Mouse (Mus musculus) intestine, postnatal 0 days (tissue): ENCODE results near the gene Gm11555. TPM values are rescaled to one million over a fixed set of nuclear protein-coding genes. Genes with fewer than 3 reads are reported as not detected.
"Not testable (repeated sequence)": the region's sequence is repeated elsewhere in the genome, so short reads cannot be mapped to it uniquely, and the experiment has no call there.

Experiments
- ATAC-seq: fragments of 200-750 bp; cut with Nextera tagmentation; 2 replicates; pipeline ENCODE4 v1.8.0; 2017; ENCODE audit warnings: mild to moderate bottlenecking, moderate TSS enrichment, moderate library complexity
- H3K27ac ChIP-seq: fragments of 300-500 bp; sonication (generic); 2 replicates; pipeline ENCODE4 v1.5.1; 2014; ENCODE audit warnings: mild to moderate bottlenecking, low read depth, low read length, moderate library complexity
- H3K27me3 ChIP-seq: fragments of 300-500 bp; sonication (generic); replicated peaks from 2 replicates; pipeline ENCODE4 v1.6.1; 2014; ENCODE audit warnings: low read length, mixed read lengths; ENCODE audit not compliant: control insufficient read depth, insufficient read depth
- H3K36me3 ChIP-seq: fragments of 300-500 bp; sonication (generic); 2 replicates; pipeline ENCODE4 v1.6.1; 2014; ENCODE audit warnings: mild to moderate bottlenecking, moderate library complexity; ENCODE audit not compliant: control insufficient read depth, insufficient read depth
- H3K4me1 ChIP-seq: fragments of 300-500 bp; sonication (generic); replicated peaks from 2 replicates; pipeline ENCODE4 v1.6.1; 2014; ENCODE audit warnings: antibody characterized with exemption, low read length, mixed read lengths; ENCODE audit not compliant: control insufficient read depth, insufficient read depth
- H3K4me2 ChIP-seq: fragments of 300-500 bp; sonication (generic); replicated peaks from 2 replicates; pipeline ENCODE4 v1.6.1; 2014; ENCODE audit warnings: low read depth, mild to moderate bottlenecking, moderate library complexity
- H3K4me3 ChIP-seq: fragments of 300-500 bp; sonication (generic); 2 replicates; pipeline ENCODE4 v1.5.1; 2014; ENCODE audit warnings: low read depth, low read length
- H3K9ac ChIP-seq: fragments of 300-500 bp; sonication (generic); 2 replicates; pipeline ENCODE4 v1.6.1; 2014; ENCODE audit warnings: mild to moderate bottlenecking, low read depth, low read length
- H3K9me3 ChIP-seq: fragments of 300-500 bp; sonication (generic); 2 replicates; pipeline ENCODE4 v1.6.1; 2016; ENCODE audit warnings: mixed run types; ENCODE audit not compliant: control insufficient read depth
- CTCF ChIP-seq: sonication (generic); IDR thresholded peaks from 2 replicates; pipeline ENCODE4 v1.5.1; 2016; ENCODE audit warnings: low read depth, mild to moderate bottlenecking, control low read depth, antibody characterized with exemption, moderate library complexity
- WGBS: fragments of 180-500 bp; shearing (Covaris S2); extraction: QIAGEN DNeasy Blood & Tissue Kit; methylation state at CpG from one replicate; pipeline ENCODE4 v1.1.7; 2014; 5-methylcytosine and 5-hydroxymethylcytosine counted together
- polyA plus RNA-seq: library from polyadenylated mRNA; unstranded; fragments of >200 nt; fragmentation: Nextera tagmentation; extraction: Ambion mirVana; gene quantifications from 2 replicates; pipeline ENCODE4 v1.2.1, GENCODE M21; 2015

Gm11555 gene
- polyA plus RNA-seq, result not detected in 2 replicates

DNA sequence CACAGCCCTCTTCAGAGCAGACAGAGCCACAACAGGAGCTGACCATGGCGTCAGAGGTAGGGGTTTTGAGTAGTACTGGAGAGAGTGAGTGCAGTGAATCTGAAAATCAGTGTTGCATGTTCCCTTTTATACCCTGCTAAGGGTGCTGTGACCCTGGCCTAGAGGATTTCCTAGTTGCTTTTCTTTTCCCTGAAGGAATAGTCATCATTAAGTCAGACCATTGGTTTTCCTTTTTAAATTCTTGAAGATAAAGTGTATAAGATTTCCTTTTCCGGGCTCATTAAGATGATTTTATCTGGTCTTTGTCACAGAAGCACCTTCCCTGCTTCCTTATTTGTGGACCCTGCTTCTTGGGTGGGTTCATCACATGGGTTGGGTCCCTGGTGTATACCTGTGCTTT, at the start of gene Gm11555:
Gm11555 (minus strand) TSS at position 101 of the 400 bp plus-strand sequence.
- Histone ChIP-seq H3K4me3 (no peak within 1 kb of the TSS), H3K9ac (no peak within 1 kb of the TSS), H3K36me3 (no peaks in the 10 kb centered on the region), H3K27me3 (no peaks in the 10 kb centered on the region), H3K27ac (no peak within 1 kb of the TSS), H3K9me3 (no peaks in the 10 kb centered on the region), H3K4me2 (no peak within 1 kb of the TSS), H3K4me1 (no peaks in the 10 kb centered on the region)
- ATAC-seq, result no peak
- 84% methylated on average over 2 of the region's 2 CpGs for WGBS
- TF ChIP-seq CTCF, result no peak

DNA sequence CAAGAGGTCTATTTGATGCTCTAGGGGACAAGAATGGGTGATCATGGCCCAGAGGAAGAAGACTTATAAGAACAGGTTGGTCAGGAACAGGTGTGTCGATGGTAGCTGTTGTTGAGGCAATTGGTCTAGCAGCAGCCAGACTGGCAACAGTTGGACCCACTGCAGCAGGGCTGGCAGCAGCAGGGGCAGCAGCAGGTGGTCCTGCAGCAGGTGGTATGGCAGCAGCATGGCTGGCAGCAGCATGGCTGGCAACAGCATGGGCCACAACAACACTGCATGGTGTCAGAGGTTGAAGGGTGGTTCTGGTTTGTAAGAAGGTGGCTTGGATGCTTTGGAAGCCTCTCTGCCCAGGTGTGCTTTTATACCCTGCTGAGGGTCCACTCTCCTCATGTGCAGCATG, 40.4 kb upstream of the Gm11555 start, which contains the start of gene Gm14190:
Gm14190 (minus strand) TSS at position 278 of the 400 bp plus-strand sequence.
- no peak for TF ChIP-seq CTCF
- no peaks in the 10 kb centered on the region for H3K36me3 ChIP-seq
- H3K4me3 ChIP-seq, result no peak within 1 kb of the TSS
- WGBS, result 86% methylated on average over 1 of the region's 1 CpGs
- H3K9me3 ChIP-seq, result no peaks in the 10 kb centered on the region
- no peak for ATAC-seq
- H3K27me3 ChIP-seq, result no peaks in the 10 kb centered on the region
- H3K9ac ChIP-seq, result no peak within 1 kb of the TSS
- no peak within 1 kb of the TSS for H3K4me2 ChIP-seq
- H3K4me1 ChIP-seq, result no peaks in the 10 kb centered on the region
- H3K27ac ChIP-seq, result no peak within 1 kb of the TSS

DNA sequence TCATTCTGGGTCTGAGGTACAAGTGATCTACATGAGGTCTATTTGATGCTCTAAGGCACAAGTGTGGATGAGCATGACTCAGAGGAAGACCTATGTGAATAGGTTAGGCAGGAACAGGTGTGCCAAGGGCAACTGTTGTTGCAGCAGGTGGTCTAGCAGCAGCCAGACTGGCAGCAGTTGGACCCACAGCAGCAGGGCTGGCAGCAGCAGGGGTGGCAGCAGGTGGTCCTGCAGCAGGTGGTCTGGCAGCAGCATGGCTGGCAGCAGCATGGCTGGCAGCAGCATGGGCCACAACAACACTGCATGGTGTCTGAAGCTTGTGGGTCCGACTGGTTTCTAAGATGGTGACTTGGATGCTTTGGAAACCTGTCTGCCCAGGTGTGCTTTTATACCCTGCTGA, 35.2 kb upstream of the Gm11555 start:
- H3K9ac ChIP-seq, H3K9me3 ChIP-seq, H3K4me3 ChIP-seq, H3K27ac ChIP-seq, H3K36me3 ChIP-seq, H3K4me1 ChIP-seq, H3K4me2 ChIP-seq, H3K27me3 ChIP-seq, ATAC-seq: not testable (repeated sequence)
- 77% methylated on average over 1 of the region's 1 CpGs for WGBS

DNA sequence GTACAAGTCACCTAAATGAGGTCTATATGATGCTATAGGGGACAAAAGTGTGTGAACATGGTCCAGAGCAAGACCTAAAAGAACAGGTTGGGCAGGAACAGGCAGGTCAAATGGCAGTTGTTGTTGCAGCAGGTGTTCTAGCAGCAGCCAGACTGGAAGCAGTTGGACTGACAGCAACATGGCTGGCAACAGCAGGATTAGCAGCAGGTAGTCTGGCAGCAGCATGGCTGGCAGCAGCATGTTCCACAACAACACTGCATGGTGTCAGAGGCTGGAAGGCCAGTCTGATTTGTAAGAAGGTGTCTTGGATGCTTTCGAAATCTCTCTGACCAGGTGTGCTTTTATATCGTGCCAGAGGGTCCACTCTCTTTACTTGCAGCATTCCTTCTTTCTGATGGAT, 33.4 kb upstream of the Gm11555 start:
- Histone ChIP-seq H3K4me2 (no peak overlapping the region), H3K36me3 (no peaks in the 10 kb centered on the region), H3K4me3 (no peak overlapping the region), H3K27me3 (no peaks in the 10 kb centered on the region), H3K9ac (no peak overlapping the region), H3K4me1 (no peaks in the 10 kb centered on the region), H3K9me3 (no peaks in the 10 kb centered on the region), H3K27ac (no peak overlapping the region)
- ATAC-seq, result no peak
- 82% methylated on average over 2 of the region's 2 CpGs for WGBS
- TF ChIP-seq CTCF, result no peak

DNA sequence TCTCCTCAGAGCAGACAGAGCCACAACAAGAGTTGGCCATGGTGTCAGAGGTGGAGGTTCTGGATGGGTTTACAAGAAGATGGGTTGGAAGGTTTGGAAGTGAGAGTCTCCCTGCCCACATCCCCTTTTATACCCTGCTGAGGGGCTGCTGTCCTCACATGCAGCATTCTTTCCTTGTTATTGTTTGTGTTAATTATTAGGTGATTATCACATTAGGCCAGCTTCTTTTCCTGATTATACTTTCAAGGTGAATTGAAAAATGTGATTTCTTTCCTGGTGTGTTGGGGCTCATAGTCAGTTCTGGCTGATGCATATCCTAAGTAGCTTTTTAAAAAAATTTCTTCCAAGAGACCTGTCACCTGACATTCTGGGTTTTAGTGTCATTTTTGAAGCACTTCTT, 15.8 kb upstream of the Gm11555 start, which contains the start of gene Krtap4-6:
Krtap4-6 (minus strand) TSS at position 101 of the 400 bp plus-strand sequence.
- Histone ChIP-seq H3K4me2 (no peak within 1 kb of the TSS), H3K4me1 (no peaks in the 10 kb centered on the region), H3K36me3 (no peaks in the 10 kb centered on the region)

DNA sequence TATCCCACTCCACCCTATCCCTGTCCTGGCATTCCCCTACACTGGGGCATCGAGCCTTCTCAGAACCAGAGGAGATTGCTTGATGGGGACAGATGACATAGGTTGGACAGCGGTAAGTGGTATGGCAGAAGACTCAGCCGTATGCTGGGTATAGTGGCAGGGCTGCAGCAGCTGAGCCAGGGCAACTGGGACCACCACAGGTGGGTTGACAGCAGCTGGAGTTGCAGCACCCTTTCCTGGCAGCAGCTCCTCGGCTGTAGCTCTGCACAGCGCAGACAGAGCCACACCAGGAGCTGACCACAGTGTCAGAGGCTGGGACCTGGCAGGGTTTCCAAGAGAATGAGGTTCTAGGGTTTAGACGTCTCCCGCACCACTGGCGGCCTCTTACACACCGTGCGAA, 12.8 kb upstream of the Gm11555 start:
- WGBS, result 83% methylated on average over 10 of the region's 10 CpGs
- Histone ChIP-seq H3K27me3 (no peaks in the 10 kb centered on the region), H3K27ac (no peak overlapping the region), H3K36me3 (no peaks in the 10 kb centered on the region), H3K4me3 (no peak overlapping the region), H3K9ac (no peak overlapping the region), H3K4me1 (no peaks in the 10 kb centered on the region), H3K4me2 (no peak overlapping the region), H3K9me3 (no peaks in the 10 kb centered on the region)
- no peak for TF ChIP-seq CTCF
- no peak for ATAC-seq

More for the DNA sequence above, 15.8 kb upstream of the Gm11555 start, which contains the start of gene Krtap4-6:
- Histone ChIP-seq H3K9me3 (no peaks in the 10 kb centered on the region), H3K9ac (no peak within 1 kb of the TSS), H3K27ac (no peak within 1 kb of the TSS), H3K4me3 (no peak within 1 kb of the TSS), H3K27me3 (no peaks in the 10 kb centered on the region; the same call in 1 of the 2 replicates)
- no peak for ATAC-seq
- no peak for TF ChIP-seq CTCF

DNA sequence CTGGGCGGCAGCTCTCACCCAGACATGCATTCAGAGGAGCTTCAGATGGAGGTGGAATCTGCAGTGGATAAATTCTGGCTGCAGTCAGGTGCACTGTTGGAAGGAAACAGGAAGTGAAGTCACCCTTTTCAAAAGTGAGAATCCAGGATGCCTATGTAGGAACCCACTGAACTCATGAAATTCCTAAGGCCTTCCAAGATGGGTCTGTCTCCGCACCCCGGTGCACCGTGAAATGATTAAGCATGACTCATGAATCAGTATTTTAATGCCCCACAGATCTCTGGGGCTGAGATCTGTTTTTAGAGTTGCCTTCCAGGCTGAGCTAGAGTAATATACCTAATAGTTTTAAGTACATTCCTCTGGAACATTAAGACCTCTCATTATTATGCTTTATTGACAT, 9.2 kb upstream of the Gm11555 start:
- TF ChIP-seq CTCF, result no peak
- Histone ChIP-seq H3K27ac (no peak overlapping the region), H3K4me2 (no peak overlapping the region), H3K4me3 (no peak overlapping the region), H3K36me3 (no peaks in the 10 kb centered on the region), H3K9me3 (no peaks in the 10 kb centered on the region), H3K27me3 (no peaks in the 10 kb centered on the region; the same call in 1 of the 2 replicates), H3K4me1 (no peaks in the 10 kb centered on the region), H3K9ac (no peak overlapping the region)
- 88% methylated on average over 4 of the region's 4 CpGs for WGBS
- no peak for ATAC-seq

DNA sequence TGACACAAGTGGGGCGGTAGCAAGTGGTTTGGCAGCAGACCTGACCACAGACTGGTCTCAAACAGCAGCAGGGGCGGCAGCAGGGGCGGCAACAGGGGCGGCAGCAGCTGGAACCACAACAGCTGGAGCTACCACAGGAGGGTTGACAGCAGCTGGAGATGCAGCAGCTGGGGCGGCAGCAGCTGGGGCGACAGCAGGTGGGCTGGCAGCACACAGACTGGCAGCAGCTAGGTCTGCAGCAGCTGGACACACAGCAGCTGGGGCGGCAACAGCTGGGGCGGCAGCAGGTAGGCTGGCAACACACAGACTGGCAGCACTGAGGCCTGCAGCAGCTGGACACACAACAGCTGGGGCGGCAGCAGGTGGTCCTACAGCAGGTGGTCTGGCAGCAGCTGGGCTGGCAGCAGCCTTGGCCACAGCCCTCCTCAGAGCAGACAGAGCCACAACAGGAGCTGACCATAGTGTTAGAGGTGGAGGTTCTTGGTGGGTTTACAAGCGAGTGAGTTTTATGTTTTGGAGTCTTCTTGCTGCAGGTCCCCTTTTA, 8.5 kb upstream of the Gm11555 start, which contains the start of gene Gm11563:
Gm11563 (minus strand) TSS at position 494 of the 544 bp plus-strand sequence.
- not testable (repeated sequence) for H3K27me3 ChIP-seq, H3K9ac ChIP-seq, H3K4me1 ChIP-seq, H3K4me3 ChIP-seq, H3K9me3 ChIP-seq, H3K27ac ChIP-seq, H3K36me3 ChIP-seq, ATAC-seq, H3K4me2 ChIP-seq
- 67% methylated on average over 10 of the region's 10 CpGs for WGBS
